Mouse (Mus musculus) CH12.LX (cell line): ENCODE measurements around the gene Eif3b. TPM values are rescaled to one million over a fixed set of nuclear protein-coding genes. Genes with fewer than 3 reads are reported as not detected.
A peak's percentile ranks its signal among the peaks of the same experiment; 100 is the strongest.

ENCODE experiments used
- DNase-seq: peaks from one replicate; pipeline ENCODE4 v3.0.0-alpha.2; 2013; ENCODE audit errors: extremely low read depth
- H3K27ac ChIP-seq: 2 replicates; pipeline ENCODE4 v1.5.1; 2012; ENCODE audit warnings: low read depth, mild to moderate bottlenecking, control low read depth, moderate library complexity; ENCODE audit not compliant: insufficient read depth
- H3K27me3 ChIP-seq: replicated peaks from 2 replicates; pipeline ENCODE3; 2012; ENCODE audit warnings: inconsistent platforms
- H3K36me3 ChIP-seq, 2 experiments: replicated peaks in 1 of 2; 2 replicates each; pipeline versions ENCODE3 to v1.6.1; 2012; ENCODE audit warnings: inconsistent platforms in 1 of 2, low read length in 1 of 2, mild to moderate bottlenecking in 1 of 2, mixed read lengths in 1 of 2, moderate library complexity in 1 of 2; ENCODE audit not compliant: control insufficient read depth in 1 of 2, insufficient read depth in 1 of 2
- H3K4me1 ChIP-seq, 2 experiments: 2 replicates each; pipeline ENCODE4 v1.6.1; 2012; ENCODE audit warnings: inconsistent platforms in 1 of 2, moderate library complexity in 1 of 2; ENCODE audit not compliant: insufficient read depth in 2 of 2, control insufficient read depth in 1 of 2
- H3K4me2 ChIP-seq: 2 replicates; pipeline ENCODE4 v1.6.1; 2012; ENCODE audit warnings: low read depth, mild to moderate bottlenecking, control low read depth; ENCODE audit not compliant: poor library complexity, insufficient read depth, severe bottlenecking
- H3K4me3 ChIP-seq, 3 experiments: fragments of 150-350 bp in 1 of 3; sonication (generic) in 1 of 3; replicated peaks in 1 of 3; 2 replicates each; pipeline versions ENCODE3 to v1.5.1; 2011 to 2012; ENCODE audit warnings: low read depth in 2 of 3, low read length in 2 of 3, mild to moderate bottlenecking in 2 of 3, moderate library complexity in 2 of 3, control low read depth in 1 of 3, improper control_type of control experiment in 1 of 3, inconsistent platforms in 1 of 3, mixed read lengths in 1 of 3; ENCODE audit not compliant: poor library complexity in 1 of 3
- H3K79me2 ChIP-seq: replicated peaks from 2 replicates; pipeline ENCODE4 v1.6.1; 2012; ENCODE audit warnings: mild to moderate bottlenecking, moderate library complexity; ENCODE audit not compliant: control insufficient read depth, poor library complexity, insufficient read depth, severe bottlenecking; ENCODE audit errors: extremely low read depth
- H3K9ac ChIP-seq: 2 replicates; pipeline ENCODE4 v1.6.1; 2012; ENCODE audit warnings: low read depth, mild to moderate bottlenecking, control low read depth, moderate library complexity; ENCODE audit not compliant: insufficient read depth
- H3K9me3 ChIP-seq: replicated peaks from 2 replicates; pipeline ENCODE3; 2012; ENCODE audit warnings: low read length, inconsistent platforms, mixed read lengths
- CHD1 ChIP-seq: IDR thresholded peaks from 2 replicates; pipeline ENCODE4 v1.6.1; 2012; ENCODE audit warnings: low read depth, low read length, improper control_type of control experiment, inconsistent platforms
- CTCF ChIP-seq, 2 experiments: IDR thresholded peaks in 1 of 2; conservative IDR thresholded peaks in 1 of 2; 2 replicates each; pipeline ENCODE4 v1.5.1; 2011 to 2012; ENCODE audit warnings: low read depth in 2 of 2, low read length in 2 of 2, improper control_type of control experiment in 1 of 2, inconsistent platforms in 1 of 2, mild to moderate bottlenecking in 1 of 2, moderate library complexity in 1 of 2
- JUND ChIP-seq: conservative IDR thresholded peaks from 2 replicates; pipeline ENCODE4 v1.6.1; 2011; ENCODE audit warnings: low read depth, low read length, improper control_type of control experiment
- MAFK ChIP-seq: IDR thresholded peaks from 2 replicates; pipeline ENCODE4 v1.6.1; 2011; ENCODE audit warnings: low read length, improper control_type of control experiment; ENCODE audit not compliant: insufficient replicate concordance
- MAX ChIP-seq: IDR thresholded peaks from 2 replicates; pipeline ENCODE4 v1.6.1; 2011; ENCODE audit warnings: low read length, improper control_type of control experiment
- MAZ ChIP-seq: IDR thresholded peaks from 2 replicates; pipeline ENCODE4 v1.6.1; 2012; ENCODE audit warnings: low read depth, mild to moderate bottlenecking, inconsistent platforms, low read length, improper control_type of control experiment, moderate library complexity
- PAX5 ChIP-seq: IDR thresholded peaks from 2 replicates; pipeline ENCODE4 v1.6.1; 2012; ENCODE audit warnings: low read length, inconsistent platforms, mixed read lengths
- POLR2A ChIP-seq: IDR thresholded peaks from 2 replicates; pipeline ENCODE4 v1.6.1; 2011; ENCODE audit warnings: low read depth, mild to moderate bottlenecking, improper control_type of control experiment, low read length
- RAD21 ChIP-seq: IDR thresholded peaks from 2 replicates; pipeline ENCODE4 v1.6.1; 2011; ENCODE audit warnings: low read depth, mild to moderate bottlenecking, low read length, improper control_type of control experiment, moderate library complexity
- RCOR1 ChIP-seq: conservative IDR thresholded peaks from 2 replicates; pipeline ENCODE4 v1.6.1; 2012; ENCODE audit warnings: low read depth, mild to moderate bottlenecking, inconsistent platforms, low read length, improper control_type of control experiment
- SIN3A ChIP-seq: IDR thresholded peaks from 2 replicates; pipeline ENCODE4 v1.6.1; 2012; ENCODE audit warnings: low read length, improper control_type of control experiment, inconsistent platforms
- SMC3 ChIP-seq: IDR thresholded peaks from 2 replicates; pipeline ENCODE4 v1.6.1; 2011; ENCODE audit warnings: low read depth, low read length, improper control_type of control experiment
- TBP ChIP-seq: conservative IDR thresholded peaks from 2 replicates; pipeline ENCODE4 v1.6.1; 2011; ENCODE audit warnings: low read depth, low read length, improper control_type of control experiment
- USF1 ChIP-seq: IDR thresholded peaks from 2 replicates; pipeline ENCODE4 v1.6.1; 2014; ENCODE audit warnings: low read depth, mild to moderate bottlenecking, inconsistent platforms, low read length, improper control_type of control experiment
- dilution Hi-C: fragments of 300-500 bp; cut with MboI; formaldehyde crosslinking; loops from 2 replicates; pipeline ENCODE4 v1.14.3; 2020; ENCODE audit warnings: low sequenced_read_pairs; ENCODE audit not compliant: extremely low pct_unique_long_range_greater_than_20kb, extremely low pct_ligation_motif_present
- in situ Hi-C: fragments of 300-500 bp; cut with MboI; formaldehyde crosslinking; loops from 3 replicates; pipeline ENCODE4 v1.14.3; 2019; ENCODE audit warnings: low sequenced_read_pairs, low pct_ligation_motif_present, low pct_unique_long_range_greater_than_20kb, mixed read lengths
- polyA plus RNA-seq: library from polyadenylated mRNA; unstranded; fragments of >175 nt; gene quantifications from 2 replicates; pipeline ENCODE4 v1.2.1, GENCODE M21; 2012; ENCODE audit warnings: low read depth; ENCODE audit not compliant: insufficient read length
- total RNA-seq, 2 experiments: library from RNA; depleted of rRNA; stranded (reverse); fragments of 300-350 nt in 1 of 2; fragments of >200 nt in 1 of 2; gene quantifications; 2 replicates each; pipeline ENCODE4 v1.2.3; 2012 to 2014

The Eif3b gene
- total and polyA plus RNA-seq, 3 experiments: 79.5 to 521 (median 218) TPM

GRCm38 (mm10) chr5:140391981-140392380, 27.1 kb upstream of the Eif3b start:
- no peak overlapping the region for H3K9ac ChIP-seq
- DNase-seq: no peak
- H3K79me2 ChIP-seq: no peaks in the 10 kb centered on the region
- dilution Hi-C loops: no loop called here
- peaks cover 4% of the 10 kb centered on the region for H3K27me3 ChIP-seq
- TF ChIP-seq SIN3A (no peak), MAFK (no peak), MAX (no peak)
- peaks cover 9 to 23% of the 10 kb centered on the region in 2 experiments for H3K4me1 ChIP-seq
- no peak overlapping the region for H3K4me3 ChIP-seq
- H3K9me3 ChIP-seq: no peaks in the 10 kb centered on the region
- in situ Hi-C loops: loop anchor here (5.0 kb wide), 1 partner anchor 55 kb away; no protein-coding TSS in a partner anchor
- no peak overlapping the region for H3K4me2 ChIP-seq
- no peak overlapping the region for H3K27ac ChIP-seq
- no peaks in the 10 kb centered on the region for H3K36me3 ChIP-seq

DNA sequence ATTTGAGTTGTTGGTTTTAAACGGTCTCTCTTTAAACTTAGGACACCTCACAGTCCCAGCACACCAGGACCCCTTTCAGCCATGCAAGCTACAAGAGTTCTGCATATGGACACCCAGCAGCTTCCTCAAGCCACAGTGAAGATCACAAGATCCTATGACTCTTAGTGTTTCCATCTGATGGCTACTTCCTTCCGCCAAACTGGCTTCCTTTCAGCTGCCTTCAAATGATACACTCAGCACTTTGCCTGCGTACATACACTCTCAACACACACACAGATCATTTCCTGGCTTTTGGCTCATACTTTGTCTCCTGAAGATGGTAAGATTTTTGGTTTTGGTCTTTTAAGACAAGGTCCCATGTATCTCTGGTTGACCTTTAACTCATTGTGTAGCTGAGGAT, 26.4 kb upstream of the Eif3b start:
- in situ Hi-C loops: loop anchor here (5.0 kb wide), 1 partner anchor 55 kb away; no protein-coding TSS in a partner anchor
- H3K9ac ChIP-seq: no peak overlapping the region
- TF ChIP-seq USF1 (no peak), POLR2A (no peak), TBP (no peak), CHD1 (no peak)
- H3K4me3 ChIP-seq: no peak overlapping the region
- DNase-seq: no peak
- H3K27me3 ChIP-seq: peaks cover 4% of the 10 kb centered on the region
- peaks cover 3 to 16% of the 10 kb centered on the region in 2 experiments for H3K4me1 ChIP-seq
- dilution Hi-C loops: no loop called here
- H3K79me2 ChIP-seq: no peaks in the 10 kb centered on the region
- H3K27ac ChIP-seq: no peak overlapping the region
- H3K36me3 ChIP-seq: no peaks in the 10 kb centered on the region
- H3K9me3 ChIP-seq: no peaks in the 10 kb centered on the region
- H3K4me2 ChIP-seq: no peak overlapping the region

DNA sequence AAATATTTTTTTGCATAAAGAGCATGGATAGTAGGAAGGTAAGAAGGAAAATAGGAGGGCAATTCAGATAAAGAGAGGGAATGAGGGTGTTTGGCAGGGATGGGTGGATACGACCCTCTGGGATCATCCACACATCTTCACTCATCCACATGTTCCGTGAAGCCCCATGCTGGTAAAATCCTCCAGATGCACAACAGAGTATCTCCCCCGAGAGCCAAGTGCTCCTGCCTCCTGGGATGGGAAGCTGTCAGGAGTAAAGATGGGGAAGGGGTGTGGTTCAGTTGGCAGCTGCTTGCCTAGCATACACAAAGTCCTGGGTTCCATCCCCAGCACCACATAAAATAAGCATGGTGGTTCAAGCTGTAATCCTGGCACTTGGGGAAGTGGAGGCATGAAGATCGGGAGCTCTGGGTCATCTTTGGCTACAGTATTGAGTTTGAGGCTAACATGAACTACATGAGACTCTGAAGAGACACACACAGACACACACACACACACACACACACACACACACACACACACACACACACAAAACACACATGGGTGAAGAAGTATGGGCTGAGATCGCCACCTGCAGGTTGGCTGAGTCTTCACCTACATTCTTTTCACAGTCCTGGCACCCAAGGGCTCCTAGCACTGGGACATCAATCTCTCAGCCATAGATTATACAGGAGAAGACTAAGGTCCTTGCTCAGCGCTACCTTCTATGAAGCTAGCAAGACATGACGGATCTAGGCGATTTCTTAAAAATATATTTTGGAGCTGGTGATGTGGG, 22.8 kb upstream of the Eif3b start:
- in situ Hi-C loops (no loop called here), dilution Hi-C loops (no loop called here)
- peaks cover 0 to 5% of the 10 kb centered on the region in 2 experiments; a peak in 2 of 4 replicates for H3K4me1 ChIP-seq
- TF ChIP-seq JUND (no peak), RCOR1 (no peak), SMC3 (peak; percentile 85), CTCF (conservative IDR thresholded peaks at IDR 0.05 in 1 of 2, IDR thresholded peaks at IDR 0.05 in 1 of 2; ENCODE audit: low read depth in 2 of 2, low read length in 2 of 2) (peak in 1 of 2 experiments; percentile 85; a peak in 2 of 4 replicates), USF1 (no peak), RAD21 (peak; percentile 85), MAZ (no peak), PAX5 (no peak)
- H3K4me2 ChIP-seq: no peak overlapping the region
- no peaks in the 10 kb centered on the region for H3K79me2 ChIP-seq
- H3K36me3 ChIP-seq: no peaks in the 10 kb centered on the region
- H3K4me3 ChIP-seq: no peak overlapping the region
- H3K27ac ChIP-seq: no peak overlapping the region
- peaks cover 5% of the 10 kb centered on the region for H3K27me3 ChIP-seq
- DNase-seq: peak; percentile 69
- H3K9ac ChIP-seq: no peak overlapping the region
- H3K9me3 ChIP-seq: peaks cover under 1% of the 10 kb centered on the region
